Mouse (Mus musculus) hindbrain, embryonic 11.5 days (tissue): ENCODE data around the gene Camk2b. TPM values are rescaled to one million over a fixed set of nuclear protein-coding genes. Genes with fewer than 3 reads are reported as not detected.

ENCODE experiments used
- ATAC-seq: fragments of 200-750 bp; cut with Nextera tagmentation; 2 replicates; pipeline ENCODE4 v1.8.0; 2017; ENCODE audit warnings: mild to moderate bottlenecking, moderate TSS enrichment, moderate library complexity; ENCODE audit not compliant: low FRiP score
- DNase-seq: peaks from one replicate; pipeline ENCODE4 v3.0.0-alpha.2; 2015; ENCODE audit warnings: low spot score
- H3K27ac ChIP-seq: fragments of 300-500 bp; sonication (generic); 2 replicates; pipeline ENCODE4 v1.5.1; 2014; ENCODE audit warnings: mild to moderate bottlenecking, low read depth, low read length
- H3K27me3 ChIP-seq: fragments of 300-500 bp; sonication (generic); 2 replicates; pipeline ENCODE4 v1.6.1; 2014; ENCODE audit warnings: mild to moderate bottlenecking, low read length, moderate library complexity, mixed read lengths; ENCODE audit not compliant: control insufficient read depth, insufficient read depth
- H3K36me3 ChIP-seq: fragments of 300-500 bp; sonication (generic); 2 replicates; pipeline ENCODE4 v1.6.1; 2014; ENCODE audit warnings: mild to moderate bottlenecking, low read length, moderate library complexity, mixed read lengths; ENCODE audit not compliant: control insufficient read depth, insufficient read depth
- H3K4me1 ChIP-seq: fragments of 300-500 bp; sonication (generic); replicated peaks from 2 replicates; pipeline ENCODE4 v1.6.1; 2014; ENCODE audit warnings: low read length, mixed read lengths; ENCODE audit not compliant: control insufficient read depth, insufficient read depth
- H3K4me2 ChIP-seq: fragments of 300-500 bp; sonication (generic); replicated peaks from 2 replicates; pipeline ENCODE4 v1.6.1; 2014; ENCODE audit warnings: mild to moderate bottlenecking, low read depth, low read length
- H3K4me3 ChIP-seq: fragments of 300-500 bp; sonication (generic); 2 replicates; pipeline ENCODE4 v1.5.1; 2014; ENCODE audit warnings: low read depth, low read length
- H3K9ac ChIP-seq: fragments of 300-500 bp; sonication (generic); 2 replicates; pipeline ENCODE4 v1.6.1; 2014; ENCODE audit warnings: low read depth, low read length
- H3K9me3 ChIP-seq: fragments of 300-500 bp; sonication (generic); 2 replicates; pipeline ENCODE4 v1.6.1; 2016; ENCODE audit warnings: low read length; ENCODE audit not compliant: control insufficient read depth
- WGBS: fragments of 180-500 bp; shearing (Covaris S2); extraction: QIAGEN DNeasy Blood & Tissue Kit; methylation state at CpG from one replicate; pipeline ENCODE4 v1.1.7; 2014; 5-methylcytosine and 5-hydroxymethylcytosine counted together
- polyA plus RNA-seq: library from polyadenylated mRNA; unstranded; fragments of >200 nt; fragmentation: Nextera tagmentation; extraction: Ambion mirVana; gene quantifications from 2 replicates; pipeline ENCODE4 v1.2.1, GENCODE M21; 2014

Camk2b gene
- polyA plus RNA-seq, 1 experiment from 2014 or later: 3.4 TPM

DNA sequence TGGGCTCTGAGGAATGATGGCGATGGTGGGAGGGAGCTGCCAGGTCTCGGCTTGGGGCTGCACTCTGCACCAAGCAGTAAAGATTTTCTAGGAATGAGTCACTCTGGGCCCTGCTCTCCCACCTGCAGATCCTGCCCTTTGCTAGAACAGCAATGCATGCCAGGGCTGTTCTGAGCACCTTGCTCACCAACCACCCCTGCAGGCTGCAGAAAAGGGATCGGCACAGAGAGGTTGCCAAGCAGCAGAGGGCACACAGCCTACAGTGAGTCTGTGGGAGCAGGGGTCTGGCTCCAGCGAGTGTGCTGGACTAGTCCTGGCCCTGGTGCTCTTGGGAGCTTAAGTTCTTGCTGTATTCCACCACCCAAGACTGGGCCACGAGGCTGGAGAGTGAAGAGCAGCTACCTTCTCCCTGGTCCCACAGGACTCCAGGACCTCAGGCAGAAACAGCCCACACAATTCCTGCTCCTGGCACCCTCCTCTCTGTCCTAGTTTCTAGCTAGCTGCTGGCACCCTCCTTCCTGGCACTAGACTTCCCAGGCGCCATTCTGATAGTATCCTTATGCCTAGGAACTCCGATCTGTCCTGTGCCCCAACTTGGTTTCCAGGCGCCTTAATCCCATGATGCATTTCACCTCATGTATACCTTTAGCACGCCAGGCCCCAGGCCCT, 64.0 kb downstream of the Camk2b start:
- ATAC-seq: no peak
- no peak overlapping the region for H3K4me3 ChIP-seq
- 79% methylated on average over 9 of the region's 9 CpGs for WGBS
- DNase-seq: no peak
- no peaks in the 10 kb centered on the region for H3K9me3 ChIP-seq
- H3K9ac ChIP-seq: no peak overlapping the region
- no peak overlapping the region for H3K27ac ChIP-seq
- H3K4me2 ChIP-seq: no peak overlapping the region
- H3K27me3 ChIP-seq: 0 out of 2 replicates have a peak, but pooled peaks cover 3% of the 10 kb centered on the region
- peaks cover 6% of the 10 kb centered on the region for H3K4me1 ChIP-seq
- no peaks in the 10 kb centered on the region for H3K36me3 ChIP-seq

DNA sequence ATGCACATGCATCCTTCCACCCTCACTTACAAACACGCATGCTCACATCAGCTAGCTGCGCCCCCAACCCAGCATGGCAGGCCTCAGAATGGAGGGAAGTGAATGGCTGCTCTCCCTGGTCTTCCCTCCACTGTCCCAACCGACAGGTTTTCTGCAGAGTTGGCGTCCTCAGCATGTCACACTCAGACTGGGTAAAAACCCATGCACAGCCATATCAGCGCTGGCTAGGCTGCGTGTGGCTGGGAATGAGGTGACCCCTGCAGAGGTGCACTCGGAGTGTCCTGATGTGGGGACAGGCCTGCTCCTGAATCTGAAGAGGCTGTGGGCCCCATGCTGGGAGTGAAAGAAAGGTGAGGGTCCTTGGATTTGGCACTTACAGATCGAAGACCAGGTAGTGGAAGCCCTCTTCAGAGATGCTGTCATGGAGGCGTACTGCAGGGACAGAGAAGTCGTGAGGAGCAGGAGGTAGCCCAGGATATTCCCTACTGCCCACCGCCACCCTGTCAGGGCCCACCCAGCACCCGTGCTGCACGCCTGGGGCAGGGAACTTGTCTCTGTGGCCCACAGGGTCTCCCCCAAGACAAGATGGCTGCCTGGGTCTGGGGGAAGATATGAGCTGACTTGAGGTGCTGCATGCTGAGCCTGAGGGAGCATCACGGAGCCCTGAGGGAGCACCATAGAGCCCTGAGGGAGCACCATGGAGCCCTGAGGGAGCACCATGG, 65.0 kb downstream of the Camk2b start:
- no peak overlapping the region for H3K27ac ChIP-seq
- no peak overlapping the region for H3K9ac ChIP-seq
- WGBS: 76% methylated on average over 14 of the region's 14 CpGs
- H3K4me3 ChIP-seq: no peak overlapping the region
- DNase-seq (no peak), ATAC-seq (peak; percentile 1; the same call in 1 of the 2 replicates)
- no peaks in the 10 kb centered on the region for H3K36me3 ChIP-seq
- H3K9me3 ChIP-seq: no peaks in the 10 kb centered on the region
- H3K4me1 ChIP-seq: peaks cover 6% of the 10 kb centered on the region
- 0 out of 2 replicates have a peak, but pooled peaks cover 3% of the 10 kb centered on the region for H3K27me3 ChIP-seq
- no peak overlapping the region for H3K4me2 ChIP-seq

DNA sequence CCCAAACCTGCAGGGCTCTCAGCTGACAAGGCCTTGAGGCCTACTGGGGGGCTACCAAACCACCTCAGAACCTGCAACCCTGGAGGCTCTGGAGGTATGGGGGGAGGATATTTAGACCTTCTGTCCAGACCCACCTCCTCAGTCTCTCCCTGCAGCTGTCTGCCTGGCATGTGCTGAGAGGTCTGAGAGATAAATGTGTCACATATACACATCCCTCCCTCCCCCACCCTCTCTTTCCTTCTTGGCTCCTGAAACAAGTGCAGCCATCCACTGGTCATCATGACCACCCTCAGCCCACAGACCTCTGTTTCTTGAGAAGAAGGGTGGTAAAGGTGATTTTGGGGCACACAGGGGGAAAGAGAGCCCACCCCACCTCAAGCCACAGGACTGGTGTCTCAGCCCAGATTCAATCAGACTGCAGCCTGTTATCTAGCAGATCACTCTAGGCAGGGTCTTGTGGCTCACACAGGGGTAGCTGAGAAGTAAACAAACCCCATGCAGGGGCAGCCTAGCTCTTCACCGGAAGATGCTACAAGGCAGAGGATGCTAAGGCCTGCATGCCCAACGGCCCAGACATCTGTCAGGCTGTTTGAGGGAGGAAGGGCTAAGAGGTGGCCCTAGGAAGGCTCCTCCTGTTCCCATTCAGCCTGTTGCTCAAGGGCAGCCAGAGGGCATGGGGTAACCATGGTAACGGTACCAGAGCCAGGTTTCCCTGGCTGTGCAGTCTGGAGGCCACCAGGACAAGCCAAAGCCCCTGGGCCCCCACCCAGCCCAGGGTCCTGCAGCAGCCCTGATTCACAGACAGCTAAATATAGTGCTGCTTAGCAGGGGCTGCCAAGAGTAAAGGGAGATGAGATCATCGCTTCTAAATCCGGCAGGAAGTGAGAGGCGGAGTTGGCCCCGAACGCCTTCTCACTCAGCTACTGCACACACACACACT, 66.1 kb downstream of the Camk2b start:
- DNase-seq (peak; percentile 63), ATAC-seq (peak; percentile 73)
- Histone ChIP-seq H3K4me1 (peaks cover 6% of the 10 kb centered on the region), H3K27me3 (no peaks in the 10 kb centered on the region), H3K4me3 (no peak overlapping the region), H3K36me3 (no peaks in the 10 kb centered on the region), H3K27ac (peak overlapping the region; percentile 2; the same call in 1 of the 2 replicates), H3K4me2 (no peak overlapping the region), H3K9me3 (no peaks in the 10 kb centered on the region), H3K9ac (no peak overlapping the region)
- 15% methylated on average over 8 of the region's 8 CpGs for WGBS

GRCm38 (mm10) chr11:5998472-5998871, 67.7 kb downstream of the Camk2b start:
- H3K4me2 ChIP-seq: no peak overlapping the region
- DNase-seq (no peak), ATAC-seq (no peak)
- H3K9me3 ChIP-seq: no peaks in the 10 kb centered on the region
- H3K27ac ChIP-seq: no peak overlapping the region
- H3K9ac ChIP-seq: no peak overlapping the region
- 90% methylated on average over 2 of the region's 2 CpGs for WGBS
- H3K36me3 ChIP-seq: no peaks in the 10 kb centered on the region
- no peak overlapping the region for H3K4me3 ChIP-seq
- peaks cover 6% of the 10 kb centered on the region for H3K4me1 ChIP-seq
- no peaks in the 10 kb centered on the region for H3K27me3 ChIP-seq

DNA sequence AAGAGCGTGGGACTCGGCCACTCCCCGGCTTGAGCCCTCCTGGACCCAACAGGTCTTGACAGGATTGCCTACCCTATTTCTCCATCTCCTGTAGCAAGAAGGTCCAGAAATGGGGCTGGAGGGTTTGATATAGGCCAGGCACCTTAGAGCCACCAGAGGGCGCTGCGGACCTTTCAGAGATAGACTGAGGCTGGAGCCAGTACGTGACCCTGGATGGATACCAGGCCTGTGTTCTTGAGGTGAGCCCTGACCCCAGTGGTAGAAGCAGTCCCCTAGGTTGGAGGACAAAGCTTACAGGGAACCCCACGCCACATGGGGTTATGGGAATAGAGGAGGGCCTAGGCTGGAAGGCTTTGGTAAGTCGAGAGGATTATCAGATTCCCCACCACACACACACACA, 70.2 kb downstream of the Camk2b start:
- no peak overlapping the region for H3K27ac ChIP-seq
- no peak overlapping the region for H3K4me3 ChIP-seq
- peaks cover 6% of the 10 kb centered on the region for H3K4me1 ChIP-seq
- H3K36me3 ChIP-seq: no peaks in the 10 kb centered on the region
- ATAC-seq (peak; percentile 62), DNase-seq (peak; percentile 93)
- no peak overlapping the region for H3K9ac ChIP-seq
- no peaks in the 10 kb centered on the region for H3K27me3 ChIP-seq
- no peak overlapping the region for H3K4me2 ChIP-seq
- WGBS: 19% methylated on average over 8 of the region's 8 CpGs
- no peaks in the 10 kb centered on the region for H3K9me3 ChIP-seq

- Histone ChIP-seq H3K36me3 (no peaks in the 10 kb centered on the region), H3K4me3 (no peak overlapping the region), H3K4me1 (no peaks in the 10 kb centered on the region; the same call in 1 of the 2 replicates), H3K9ac (no peak overlapping the region), H3K4me2 (no peak overlapping the region), H3K9me3 (no peaks in the 10 kb centered on the region), H3K27me3 (no peaks in the 10 kb centered on the region), H3K27ac (no peak overlapping the region)
- 72% methylated on average over 3 of the region's 3 CpGs for WGBS
- DNase-seq (no peak), ATAC-seq (no peak)
Measured at GRCm38 (mm10) chr11:5994880-5995279, 71.3 kb downstream of the Camk2b start.

DNA sequence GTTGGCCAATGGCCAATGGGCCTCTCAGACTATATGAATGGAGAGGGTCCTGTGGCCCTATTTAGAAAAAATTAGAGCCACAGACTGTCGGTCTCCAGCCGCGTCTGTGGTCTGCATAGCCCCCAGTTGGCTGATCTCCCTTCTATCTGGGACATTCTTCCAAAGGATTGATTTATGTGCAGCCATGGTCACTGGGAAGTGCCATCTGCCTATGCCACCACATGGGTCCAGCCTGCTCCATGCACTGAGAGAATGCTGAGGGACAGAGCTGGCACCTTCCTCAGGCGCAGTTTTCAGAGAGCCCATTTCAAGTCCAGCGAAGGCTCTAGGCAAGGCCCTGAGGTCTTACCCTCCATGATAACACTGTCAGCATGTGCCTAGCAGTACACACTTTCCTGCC, 72.0 kb downstream of the Camk2b start:
- no peak overlapping the region for H3K9ac ChIP-seq
- 93% methylated on average over 5 of the region's 5 CpGs for WGBS
- no peak overlapping the region for H3K4me2 ChIP-seq
- no peaks in the 10 kb centered on the region for H3K27me3 ChIP-seq
- ATAC-seq (no peak), DNase-seq (no peak)
- H3K27ac ChIP-seq: no peak overlapping the region
- no peaks in the 10 kb centered on the region for H3K4me1 ChIP-seq
- H3K4me3 ChIP-seq: no peak overlapping the region
- H3K36me3 ChIP-seq: no peaks in the 10 kb centered on the region
- no peaks in the 10 kb centered on the region for H3K9me3 ChIP-seq

- DNase-seq (peak; percentile 78), ATAC-seq (peak; percentile 51; the same call in 1 of the 2 replicates)
- H3K4me3 ChIP-seq: no peak overlapping the region
- no peak overlapping the region for H3K9ac ChIP-seq
- no peaks in the 10 kb centered on the region for H3K9me3 ChIP-seq
- 32% methylated on average over 4 of the region's 4 CpGs for WGBS
- H3K36me3 ChIP-seq: no peaks in the 10 kb centered on the region
- H3K4me2 ChIP-seq: no peak overlapping the region
- H3K4me1 ChIP-seq: no peaks in the 10 kb centered on the region
- H3K27ac ChIP-seq: no peak overlapping the region
- H3K27me3 ChIP-seq: no peaks in the 10 kb centered on the region
Measured at GRCm38 (mm10) chr11:5990910-5991309, 75.3 kb downstream of the Camk2b start.
